Mouse (Mus musculus): ENCODE measurements around the gene Olfr598.

DNA sequence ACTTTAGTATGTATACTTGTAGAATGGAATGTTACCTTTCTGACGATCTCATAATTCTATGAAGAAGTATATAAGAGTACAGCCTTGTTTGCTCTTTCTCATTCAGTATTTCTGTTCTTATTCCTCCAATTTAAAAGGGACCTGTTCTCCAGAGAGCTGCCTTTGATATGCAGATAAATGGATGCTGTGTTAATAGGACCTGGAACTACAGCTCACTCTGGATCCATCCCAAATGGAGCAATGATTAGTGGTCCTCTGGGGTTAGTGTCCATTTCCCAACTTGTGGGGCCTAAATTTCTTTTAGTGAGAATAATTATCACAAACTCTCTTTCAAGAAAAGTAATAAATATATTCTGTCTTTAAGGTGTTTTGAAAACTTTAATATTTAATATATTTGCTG is 39.2 kb downstream of the Olfr598 start, which contains the start of gene Olfr601:
- TF ChIP-seq CTCF (IDR thresholded peaks at IDR 0.05; ENCODE audit: low read depth) (no peak), EP300 (IDR thresholded peaks at IDR 0.05; ENCODE audit: low read depth) (no peak)

Data from heart, postnatal 0 days (tissue).